Mouse (Mus musculus): ENCODE measurements around the gene Chek2.

DNA sequence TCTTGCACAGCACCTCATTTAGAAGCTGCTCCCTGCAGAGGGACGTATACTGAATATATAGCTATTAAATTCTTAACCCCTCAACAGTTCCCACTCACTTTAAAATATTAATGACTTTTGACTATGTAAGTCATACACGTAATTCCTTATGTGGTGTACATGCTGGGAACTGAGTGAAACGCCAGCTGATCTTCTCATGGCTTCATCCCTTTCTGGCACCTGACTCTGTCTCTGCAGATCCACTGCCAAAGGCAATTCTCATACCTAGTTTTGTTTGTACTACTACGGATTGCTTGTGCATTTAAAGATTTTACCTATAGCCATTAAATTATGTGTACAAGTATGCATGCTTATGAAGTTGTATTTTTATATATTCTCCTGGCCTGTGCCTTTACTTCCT lies 79.8 kb downstream of the Chek2 start:
- TF ChIP-seq POLR2A (IDR thresholded peaks at IDR 0.05; ENCODE audit: borderline replicate concordance, insufficient read depth, low read length) (no peak), CTCF (IDR thresholded peaks at IDR 0.05; ENCODE audit: borderline replicate concordance, insufficient read depth, low read depth, low read length) (no peak)
